Mouse (Mus musculus) T-cell, adult 2 months (primary cell): Measurements from ENCODE around the gene Slc38a10.

Experiments used
- DNase-seq: peaks from one replicate; pipeline ENCODE4 v3.0.0; 2022; ENCODE audit warnings: low spot score

Gene Slc38a10

DNA sequence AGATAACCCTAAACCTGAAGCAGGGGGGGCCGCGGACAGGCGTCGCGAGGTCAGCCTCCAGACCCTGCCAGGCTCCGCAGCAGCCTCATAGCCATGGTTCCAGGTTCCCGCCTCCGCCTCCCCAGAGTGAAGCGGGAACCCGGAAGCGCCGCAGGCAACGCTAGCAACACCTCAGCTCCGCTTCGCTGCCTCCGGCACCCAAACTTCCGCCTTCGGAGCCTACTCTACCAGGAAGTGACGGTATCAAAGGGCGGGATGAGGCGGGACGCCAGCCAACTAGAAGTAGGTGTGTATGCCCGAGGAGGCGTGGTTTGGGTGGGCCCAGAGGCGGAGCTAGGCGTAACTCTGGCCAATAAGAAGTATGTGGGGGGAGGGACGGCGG, at the start of gene Slc38a10:
Gene Slc38a10 (minus strand): TSS at position 234 of the 382 bp plus-strand sequence.
- DNase-seq, result peak; percentile 99

- no peak for DNase-seq
Observed at GRCm38 (mm10) chr11:120200621-120201020, 49.5 kb upstream of the Slc38a10 start.

GRCm38 (mm10) chr11:120199766-120200165, 48.6 kb upstream of the Slc38a10 start:
- no peak for DNase-seq

DNA sequence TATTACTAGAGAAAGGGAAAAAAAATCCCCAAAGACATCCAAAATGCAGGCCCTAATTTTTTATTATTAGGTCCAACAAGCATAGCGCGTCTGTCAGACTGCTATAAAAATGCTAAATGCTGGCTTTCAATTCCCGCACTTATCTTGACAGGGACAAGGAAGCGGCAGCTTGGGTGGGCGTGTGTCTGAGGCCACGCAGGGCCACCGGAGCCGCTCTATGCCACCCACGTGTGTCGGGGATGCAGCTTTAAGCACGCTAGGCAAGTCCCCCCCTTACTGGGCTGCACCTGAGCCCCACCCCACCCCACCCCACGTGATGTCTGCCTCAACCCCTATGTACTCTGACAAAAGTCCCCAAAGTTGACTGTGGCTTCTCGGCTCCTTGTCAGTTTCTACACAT, 47.7 kb upstream of the Slc38a10 start:
- no peak for DNase-seq

GRCm38 (mm10) chr11:120190526-120191412, 39.6 kb upstream of the Slc38a10 start:
- no peak for DNase-seq

GRCm38 (mm10) chr11:120189459-120190312, 38.5 kb upstream of the Slc38a10 start:
- peak; percentile 91 for DNase-seq

GRCm38 (mm10) chr11:120188481-120189441, 37.6 kb upstream of the Slc38a10 start:
- peak; percentile 19 for DNase-seq

DNA sequence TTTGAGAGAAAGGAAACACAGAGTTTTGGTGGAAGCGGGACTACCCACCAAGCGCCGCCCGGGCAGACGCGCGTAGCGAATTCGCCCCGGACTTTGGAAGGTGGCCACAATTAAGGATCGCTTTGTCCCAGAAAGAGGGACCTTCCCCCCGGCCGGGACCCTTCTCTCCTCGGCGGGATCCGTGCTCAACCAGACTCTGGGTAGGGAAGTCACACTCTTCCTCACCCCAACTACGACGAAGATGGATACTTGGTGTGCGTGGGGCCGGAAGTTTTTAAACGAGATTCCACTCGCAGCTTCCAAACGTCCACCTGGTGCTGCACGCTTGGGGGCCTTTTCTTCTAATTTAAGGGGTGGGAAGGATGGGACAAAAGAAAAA, 36.9 kb upstream of the Slc38a10 start:
- DNase-seq, result peak; percentile 11

GRCm38 (mm10) chr11:120187236-120188101, 36.3 kb upstream of the Slc38a10 start:
- no peak for DNase-seq

DNA sequence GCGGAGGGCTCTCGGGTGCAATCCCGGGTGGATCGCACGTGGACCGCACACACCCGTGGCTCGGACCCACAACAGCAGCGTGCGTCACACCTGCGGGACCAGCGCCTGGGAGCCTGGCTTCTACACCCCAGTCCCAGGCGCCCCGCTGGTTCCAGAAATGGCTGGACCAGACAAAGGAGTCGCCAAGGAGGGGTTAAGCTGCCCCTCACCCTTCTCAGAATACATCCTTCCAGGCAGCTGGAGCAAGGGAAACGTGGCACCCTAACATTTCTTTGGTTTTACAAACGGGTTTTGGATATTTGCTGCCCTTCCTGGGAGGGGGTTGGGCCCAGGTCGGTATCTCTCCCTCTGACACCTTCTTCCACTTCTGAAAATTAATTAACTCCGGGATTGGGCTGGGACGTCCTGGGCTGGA, 35.7 kb upstream of the Slc38a10 start:
- no peak for DNase-seq

- DNase-seq, result no peak
Observed at GRCm38 (mm10) chr11:120186145-120186740, 35.1 kb upstream of the Slc38a10 start.

DNA sequence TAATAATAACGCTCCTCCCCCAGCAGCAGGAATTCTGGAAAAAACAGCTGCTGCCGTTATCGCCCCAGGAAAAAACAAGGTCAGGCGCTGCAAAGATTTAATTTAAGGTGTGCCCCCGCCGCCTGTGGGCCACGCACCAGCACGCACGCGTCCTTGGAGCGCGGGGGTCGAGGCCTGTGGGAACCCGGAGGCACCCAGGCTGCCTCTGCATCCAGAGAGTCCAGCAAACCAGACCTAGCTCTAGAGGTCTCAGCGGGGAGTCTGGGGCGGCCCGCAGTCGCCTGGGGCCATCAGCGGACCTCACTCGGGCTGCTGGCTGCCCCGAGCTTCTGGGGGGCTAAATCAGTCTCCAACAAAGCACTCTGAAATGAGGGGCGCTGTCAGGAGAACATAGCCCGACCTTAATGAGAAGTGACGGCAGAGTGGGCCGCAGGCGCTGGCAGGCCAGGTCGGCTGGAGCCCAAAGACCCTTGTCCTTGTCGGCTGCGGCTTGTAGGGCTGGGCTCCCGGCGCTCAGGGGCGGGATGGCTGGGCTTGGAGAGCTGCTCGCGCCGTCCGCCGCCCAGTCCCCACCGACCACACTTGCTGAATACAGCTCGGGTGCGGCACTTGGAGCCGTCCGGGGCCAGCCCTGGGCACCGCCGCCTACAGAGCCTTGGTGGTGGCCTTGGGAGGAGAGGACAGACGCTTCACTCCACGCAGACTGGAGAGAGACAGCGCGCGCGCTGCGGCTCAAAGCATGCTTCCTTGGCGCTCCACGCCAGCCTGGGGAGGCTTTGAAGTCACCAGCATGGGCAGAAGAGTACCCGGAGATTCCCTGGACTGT, 34.4 kb upstream of the Slc38a10 start:
- no peak for DNase-seq

DNA sequence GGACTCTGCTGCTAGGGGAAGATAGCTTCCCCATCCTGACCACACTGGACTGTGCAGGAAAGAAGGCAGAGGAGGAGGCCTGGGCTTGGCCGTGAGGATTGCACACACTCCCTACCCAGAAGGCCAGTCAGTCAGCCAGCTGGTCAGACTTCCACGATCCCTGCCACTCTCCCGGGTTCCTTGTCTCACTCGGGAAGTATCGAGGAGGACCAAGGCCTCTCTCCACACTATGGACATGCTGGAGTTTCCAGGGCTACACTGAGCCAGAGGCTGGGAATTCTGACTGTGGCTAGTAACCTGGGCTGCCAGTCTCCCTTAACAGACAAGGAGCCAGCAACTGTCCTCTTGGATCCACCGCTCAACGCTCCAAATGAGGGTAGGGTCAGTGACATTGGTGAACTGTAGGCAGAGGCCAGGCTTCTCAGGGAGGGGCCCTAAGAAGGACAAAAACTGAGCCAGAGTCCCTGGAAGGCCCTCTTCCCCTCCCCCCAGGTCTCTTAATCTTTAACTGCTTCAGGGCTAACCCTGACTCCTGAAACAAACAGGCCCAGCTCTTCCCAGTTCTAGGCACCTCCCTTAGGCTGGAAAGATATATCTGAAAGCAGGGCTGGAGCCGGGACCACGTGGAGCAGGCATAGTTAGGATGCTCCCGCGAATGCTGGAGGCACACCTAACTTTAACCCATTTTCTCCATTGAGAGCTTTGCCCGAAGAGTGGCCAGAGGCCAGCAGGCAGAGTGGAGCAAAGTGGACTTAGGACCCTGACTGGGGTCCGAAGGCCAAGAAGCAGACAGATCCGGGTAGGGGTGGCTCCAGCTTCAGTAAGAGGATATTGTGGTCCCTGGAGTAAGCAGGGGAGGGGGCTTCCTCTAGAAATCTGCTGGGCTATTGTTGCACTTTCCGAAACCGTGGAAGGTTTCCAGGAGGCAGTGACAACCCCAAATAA, 33.5 kb upstream of the Slc38a10 start:
- DNase-seq, result no peak

GRCm38 (mm10) chr11:120183708-120184107, 32.6 kb upstream of the Slc38a10 start:
- no peak for DNase-seq

GRCm38 (mm10) chr11:120183180-120183579, 32.0 kb upstream of the Slc38a10 start:
- DNase-seq, result no peak

DNA sequence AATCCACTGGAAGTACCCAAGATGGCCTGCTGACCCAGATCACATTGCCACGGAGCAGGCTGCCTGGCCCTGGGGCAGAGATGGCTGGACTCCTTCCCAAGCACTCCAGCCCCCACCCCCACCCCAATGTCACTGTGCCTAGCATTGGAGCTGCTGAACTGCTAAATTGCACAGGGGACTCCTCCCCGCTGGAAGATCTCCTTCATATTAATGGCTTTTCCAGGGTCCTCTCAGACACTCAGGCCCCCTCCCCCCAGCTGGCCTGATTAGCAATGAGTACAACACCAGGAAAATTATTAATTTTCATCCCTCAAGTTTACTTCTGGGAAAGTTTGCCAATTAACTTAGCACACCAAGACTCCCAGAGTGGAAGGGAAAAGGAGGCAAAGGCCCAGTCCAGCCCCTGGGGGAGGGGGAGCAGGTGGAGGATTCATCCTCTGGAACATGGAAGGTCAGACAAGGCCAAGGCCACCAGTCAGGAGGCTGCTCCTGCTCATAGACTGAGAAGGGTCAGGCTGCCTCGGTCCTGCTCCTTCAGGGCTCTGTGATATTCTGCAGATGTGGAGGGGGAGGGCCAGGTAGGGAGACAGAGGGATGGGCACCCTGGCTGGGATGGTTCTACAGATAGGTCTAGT, 31.4 kb upstream of the Slc38a10 start:
- no peak for DNase-seq

- no peak for DNase-seq
Observed at GRCm38 (mm10) chr11:120181379-120181778, 30.2 kb upstream of the Slc38a10 start.

DNA sequence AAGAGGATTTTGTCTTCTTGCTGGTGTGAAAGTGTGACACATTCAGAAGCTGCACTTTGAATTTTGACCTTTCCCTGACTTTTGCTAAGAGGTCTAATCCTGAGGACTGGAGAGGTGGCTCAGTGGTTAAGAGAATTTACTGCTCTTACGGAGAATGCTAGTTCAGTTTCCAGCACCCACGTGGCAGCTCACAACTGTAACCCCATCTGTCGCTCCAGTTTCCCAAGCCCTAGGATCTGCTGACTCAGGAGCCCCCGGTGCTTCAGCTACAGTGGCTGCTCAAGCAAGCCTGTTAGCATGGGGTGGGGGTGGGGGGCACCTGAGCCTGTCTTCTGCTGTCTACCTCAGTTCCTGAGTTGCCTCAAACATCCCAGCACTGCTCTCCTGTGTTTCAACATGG, 28.2 kb upstream of the Slc38a10 start:
- no peak for DNase-seq
